Mouse (Mus musculus) CH12.LX (cell line): Measurements from ENCODE around the gene Cbx2. TPM values are rescaled to one million over a fixed set of nuclear protein-coding genes. Genes with fewer than 3 reads are reported as not detected.

ENCODE experiments used
- DNase-seq: peaks from one replicate; pipeline ENCODE4 v3.0.0-alpha.2; 2013; ENCODE audit errors: extremely low read depth
- H3K27ac ChIP-seq: 2 replicates; pipeline ENCODE4 v1.5.1; 2012; ENCODE audit warnings: low read depth, mild to moderate bottlenecking, control low read depth, moderate library complexity; ENCODE audit not compliant: insufficient read depth
- H3K27me3 ChIP-seq: replicated peaks from 2 replicates; pipeline ENCODE3; 2012; ENCODE audit warnings: inconsistent platforms
- H3K36me3 ChIP-seq, 2 experiments: replicated peaks in 1 of 2; 2 replicates each; pipeline versions ENCODE3 to v1.6.1; 2012; ENCODE audit warnings: inconsistent platforms in 1 of 2, low read length in 1 of 2, mild to moderate bottlenecking in 1 of 2, mixed read lengths in 1 of 2, moderate library complexity in 1 of 2; ENCODE audit not compliant: control insufficient read depth in 1 of 2, insufficient read depth in 1 of 2
- H3K4me1 ChIP-seq, 2 experiments: 2 replicates each; pipeline ENCODE4 v1.6.1; 2012; ENCODE audit warnings: inconsistent platforms in 1 of 2, moderate library complexity in 1 of 2; ENCODE audit not compliant: insufficient read depth in 2 of 2, control insufficient read depth in 1 of 2
- H3K4me2 ChIP-seq: 2 replicates; pipeline ENCODE4 v1.6.1; 2012; ENCODE audit warnings: low read depth, mild to moderate bottlenecking, control low read depth; ENCODE audit not compliant: poor library complexity, insufficient read depth, severe bottlenecking
- H3K4me3 ChIP-seq, 3 experiments: fragments of 150-350 bp in 1 of 3; sonication (generic) in 1 of 3; replicated peaks in 1 of 3; 2 replicates each; pipeline versions ENCODE3 to v1.5.1; 2011 to 2012; ENCODE audit warnings: low read depth in 2 of 3, low read length in 2 of 3, mild to moderate bottlenecking in 2 of 3, moderate library complexity in 2 of 3, control low read depth in 1 of 3, improper control_type of control experiment in 1 of 3, inconsistent platforms in 1 of 3, mixed read lengths in 1 of 3; ENCODE audit not compliant: poor library complexity in 1 of 3
- H3K79me2 ChIP-seq: replicated peaks from 2 replicates; pipeline ENCODE4 v1.6.1; 2012; ENCODE audit warnings: mild to moderate bottlenecking, moderate library complexity; ENCODE audit not compliant: control insufficient read depth, poor library complexity, insufficient read depth, severe bottlenecking; ENCODE audit errors: extremely low read depth
- H3K9ac ChIP-seq: 2 replicates; pipeline ENCODE4 v1.6.1; 2012; ENCODE audit warnings: low read depth, mild to moderate bottlenecking, control low read depth, moderate library complexity; ENCODE audit not compliant: insufficient read depth
- H3K9me3 ChIP-seq: replicated peaks from 2 replicates; pipeline ENCODE3; 2012; ENCODE audit warnings: low read length, inconsistent platforms, mixed read lengths
- BHLHE40 ChIP-seq: IDR thresholded peaks from 2 replicates; pipeline ENCODE4 v1.6.1; 2011; ENCODE audit warnings: mild to moderate bottlenecking, low read depth, low read length, improper control_type of control experiment
- CTCF ChIP-seq, 2 experiments: IDR thresholded peaks in 1 of 2; conservative IDR thresholded peaks in 1 of 2; 2 replicates each; pipeline ENCODE4 v1.5.1; 2011 to 2012; ENCODE audit warnings: low read depth in 2 of 2, low read length in 2 of 2, improper control_type of control experiment in 1 of 2, inconsistent platforms in 1 of 2, mild to moderate bottlenecking in 1 of 2, moderate library complexity in 1 of 2
- EP300 ChIP-seq: IDR thresholded peaks from 2 replicates; pipeline ENCODE4 v1.6.1; 2011; ENCODE audit warnings: low read length, improper control_type of control experiment
- ETS1 ChIP-seq: conservative IDR thresholded peaks from 2 replicates; pipeline ENCODE4 v1.6.1; 2012; ENCODE audit warnings: low read depth, mild to moderate bottlenecking, inconsistent platforms, low read length, improper control_type of control experiment, moderate library complexity
- GABPA ChIP-seq: IDR thresholded peaks from 2 replicates; pipeline ENCODE4 v1.6.1; 2012; ENCODE audit warnings: low read depth, low read length, improper control_type of control experiment, inconsistent platforms; ENCODE audit not compliant: insufficient replicate concordance
- IRF4 ChIP-seq: IDR thresholded peaks from 2 replicates; pipeline ENCODE4 v1.6.1; 2014; ENCODE audit warnings: low read depth, mild to moderate bottlenecking, inconsistent platforms, low read length, improper control_type of control experiment
- MAFK ChIP-seq: IDR thresholded peaks from 2 replicates; pipeline ENCODE4 v1.6.1; 2011; ENCODE audit warnings: low read length, improper control_type of control experiment; ENCODE audit not compliant: insufficient replicate concordance
- MAX ChIP-seq: IDR thresholded peaks from 2 replicates; pipeline ENCODE4 v1.6.1; 2011; ENCODE audit warnings: low read length, improper control_type of control experiment
- MAZ ChIP-seq: IDR thresholded peaks from 2 replicates; pipeline ENCODE4 v1.6.1; 2012; ENCODE audit warnings: low read depth, mild to moderate bottlenecking, inconsistent platforms, low read length, improper control_type of control experiment, moderate library complexity
- MXI1 ChIP-seq: IDR thresholded peaks from 2 replicates; pipeline ENCODE4 v1.6.1; 2011; ENCODE audit warnings: mild to moderate bottlenecking, low read depth, low read length, improper control_type of control experiment
- NELFE ChIP-seq: IDR thresholded peaks from 2 replicates; pipeline ENCODE4 v1.6.1; 2011; ENCODE audit warnings: low read depth, low read length, improper control_type of control experiment
- PAX5 ChIP-seq: IDR thresholded peaks from 2 replicates; pipeline ENCODE4 v1.6.1; 2012; ENCODE audit warnings: low read length, inconsistent platforms, mixed read lengths
- POLR2AphosphoS2 ChIP-seq: IDR thresholded peaks from 2 replicates; pipeline ENCODE4 v1.6.1; 2011; ENCODE audit warnings: low read depth, low read length, improper control_type of control experiment
- RAD21 ChIP-seq: IDR thresholded peaks from 2 replicates; pipeline ENCODE4 v1.6.1; 2011; ENCODE audit warnings: low read depth, mild to moderate bottlenecking, low read length, improper control_type of control experiment, moderate library complexity
- SMC3 ChIP-seq: IDR thresholded peaks from 2 replicates; pipeline ENCODE4 v1.6.1; 2011; ENCODE audit warnings: low read depth, low read length, improper control_type of control experiment
- USF2 ChIP-seq: conservative IDR thresholded peaks from 2 replicates; pipeline ENCODE4 v1.6.1; 2011; ENCODE audit warnings: low read depth, low read length, improper control_type of control experiment
- dilution Hi-C: fragments of 300-500 bp; cut with MboI; formaldehyde crosslinking; loops from 2 replicates; pipeline ENCODE4 v1.14.3; 2020; ENCODE audit warnings: low sequenced_read_pairs; ENCODE audit not compliant: extremely low pct_unique_long_range_greater_than_20kb, extremely low pct_ligation_motif_present
- in situ Hi-C: fragments of 300-500 bp; cut with MboI; formaldehyde crosslinking; loops from 3 replicates; pipeline ENCODE4 v1.14.3; 2019; ENCODE audit warnings: low sequenced_read_pairs, low pct_ligation_motif_present, low pct_unique_long_range_greater_than_20kb, mixed read lengths
- polyA plus RNA-seq: library from polyadenylated mRNA; unstranded; fragments of >175 nt; gene quantifications from 2 replicates; pipeline ENCODE4 v1.2.1, GENCODE M21; 2012; ENCODE audit warnings: low read depth; ENCODE audit not compliant: insufficient read length
- total RNA-seq, 2 experiments: library from RNA; depleted of rRNA; stranded (reverse); fragments of 300-350 nt in 1 of 2; fragments of >200 nt in 1 of 2; gene quantifications; 2 replicates each; pipeline ENCODE4 v1.2.3; 2012 to 2014

Cbx2 gene
- total and polyA plus RNA-seq, 3 experiments = 2.8 to 15.5 (median 3.9) TPM

DNA sequence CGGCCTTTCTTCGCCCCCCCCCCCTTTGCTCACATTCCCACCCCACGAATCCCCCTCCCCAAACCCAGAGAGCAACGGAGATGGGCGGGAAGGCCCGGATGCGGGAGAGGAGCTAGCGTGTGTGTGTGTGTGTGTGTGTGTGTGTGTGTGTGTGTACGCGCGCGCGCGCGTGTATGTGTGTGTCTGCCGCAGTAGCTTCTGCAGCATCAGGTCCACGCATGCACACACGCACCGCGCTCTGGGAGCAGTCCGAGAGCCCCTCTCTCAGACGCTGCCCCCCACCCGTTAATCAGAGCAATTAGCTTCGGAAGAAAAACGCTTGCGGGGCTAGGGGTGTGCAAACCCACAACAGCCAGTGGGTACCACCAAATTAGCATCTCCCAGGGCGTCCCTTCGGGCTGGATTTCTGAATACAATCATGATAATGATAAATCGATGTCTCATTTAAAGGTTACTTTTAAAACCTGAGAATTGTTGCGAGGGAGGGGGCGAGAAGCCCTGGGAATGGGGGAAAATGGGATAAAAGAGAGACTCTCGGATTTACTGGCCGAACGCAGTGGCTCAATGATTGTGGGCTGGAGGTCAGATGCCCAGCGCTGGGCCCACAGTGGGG lies 31.1 kb downstream of the Cbx2 start (continued):
- TF ChIP-seq NELFE (no peak), MAX (no peak)

- H3K27ac ChIP-seq = no peak overlapping the region
- peaks cover 98% of the 10 kb centered on the region for H3K27me3 ChIP-seq
- H3K4me3 ChIP-seq = peak overlapping the region in 1 of 3 experiments; percentile 20
- H3K4me1 ChIP-seq = peaks cover 28 to 67% of the 10 kb centered on the region in 2 experiments
- peak; percentile 35 for DNase-seq
- H3K4me2 ChIP-seq = peak overlapping the region; percentile 94
- H3K9me3 ChIP-seq = peaks cover 30% of the 10 kb centered on the region
- in situ Hi-C loops (loop anchor here (5.0 kb wide), 2 partner anchors 38 to 133 kb away; no protein-coding TSS in a partner anchor), dilution Hi-C loops (no loop called here)
- peak overlapping the region; percentile 2; the same call in 1 of the 2 replicates for H3K9ac ChIP-seq
- H3K36me3 ChIP-seq = no peaks in the 10 kb centered on the region
- TF ChIP-seq USF2 (no peak), PAX5 (no peak), SMC3 (peak; percentile 56), BHLHE40 (0 out of 2 replicates have a peak, but pooled peaks have one; percentile 22), CTCF (conservative IDR thresholded peaks at IDR 0.05 in 1 of 2, IDR thresholded peaks at IDR 0.05 in 1 of 2; ENCODE audit: low read depth in 2 of 2, low read length in 2 of 2) (peak in 1 of 2 experiments; percentile 74; a peak in 2 of 4 replicates), RAD21 (peak; percentile 18), IRF4 (0 out of 2 replicates have a peak, but pooled peaks have one; percentile 7)
- H3K79me2 ChIP-seq = no peaks in the 10 kb centered on the region
Observed at GRCm38 (mm10) chr11:119054351-119055345, 31.9 kb downstream of the Cbx2 start.

DNA sequence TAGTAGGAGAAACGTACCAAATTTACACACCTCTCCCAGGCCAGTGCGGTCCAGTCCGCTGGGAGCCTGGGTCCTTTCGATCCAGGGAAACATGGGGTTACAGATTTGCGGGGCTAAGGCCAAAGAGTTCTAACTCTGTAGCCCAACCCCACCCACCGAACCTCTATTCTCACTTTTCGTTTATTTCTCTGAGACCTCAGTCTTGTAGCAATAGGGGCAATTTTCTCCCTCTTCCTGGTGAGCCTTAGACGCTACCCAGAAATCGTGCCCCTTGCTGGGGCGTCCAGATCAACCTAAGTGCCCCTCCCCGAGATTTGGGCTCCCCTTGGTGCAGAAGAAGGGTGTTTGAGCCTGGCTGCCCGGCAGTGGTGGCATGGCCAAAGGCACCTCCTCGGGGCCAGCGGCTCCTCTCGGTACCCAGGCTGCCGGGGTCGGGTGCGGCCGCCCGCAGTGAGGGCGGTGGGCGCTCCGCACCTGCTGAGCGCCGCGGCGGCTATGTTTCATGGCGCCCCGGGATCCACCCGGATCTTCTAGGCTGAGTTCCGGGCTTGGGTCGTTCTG lies 32.9 kb downstream of the Cbx2 start:
- Histone ChIP-seq H3K27ac (no peak overlapping the region), H3K9me3 (peaks cover 30% of the 10 kb centered on the region)

More for the DNA sequence above, 32.9 kb downstream of the Cbx2 start:
- dilution Hi-C loops (no loop called here), in situ Hi-C loops (no loop called here)
- Histone ChIP-seq H3K4me3 (no peak overlapping the region), H3K36me3 (no peaks in the 10 kb centered on the region), H3K4me1 (peaks cover 28 to 58% of the 10 kb centered on the region in 2 experiments), H3K4me2 (no peak overlapping the region), H3K27me3 (peaks cover 98% of the 10 kb centered on the region), H3K9ac (no peak overlapping the region), H3K79me2 (no peaks in the 10 kb centered on the region)
- no peak for DNase-seq
- TF ChIP-seq MAFK (no peak), EP300 (no peak), MAZ (no peak), ETS1 (no peak), CTCF (conservative IDR thresholded peaks at IDR 0.05 in 1 of 2, IDR thresholded peaks at IDR 0.05 in 1 of 2; ENCODE audit: low read depth in 2 of 2, low read length in 2 of 2) (no peak), GABPA (no peak), USF2 (no peak), SMC3 (no peak), RAD21 (no peak), PAX5 (no peak), POLR2AphosphoS2 (no peak), MXI1 (no peak)
